Comparison of ENCODE assay signal across 26 mouse cellular contexts in genomic region chr7:26832668-26833067, GRCm38 (mm10). TPM values are rescaled to one million over a fixed set of nuclear protein-coding genes. Genes with fewer than 3 reads are reported as not detected.
DNase-seq lines count a peak whose midpoint lies in the region; ATAC-seq and TF ChIP-seq lines count a peak whose summit lies in the region.
"Not testable (repeated sequence)": the region's sequence is repeated elsewhere in the genome, so short reads cannot be mapped to it uniquely, and the experiment has no call there.
"Had no signal": no experiment of that assay in that cellular context is flagged by ENCODE, and none has a peak within 500 bp of the region (broad histone marks: within the 10 kb centered on the region; RNA-seq: fewer than 3 reads in every experiment).

No protein-coding gene starts in this region.

- H3K4me1 ChIP-seq in kidney, adult 2 months (ENCODE audit: control insufficient read depth, insufficient read depth, low read length); kidney, embryonic 14.5 days (ENCODE audit: control insufficient read depth, insufficient read depth, low read length); kidney, postnatal 0 days (replicated peaks; ENCODE audit: insufficient read depth, low read length); liver, adult 2 months (ENCODE audit: control insufficient read depth, insufficient read depth, low read length); stomach, embryonic 16.5 days (ENCODE audit: control insufficient read depth, insufficient read depth, low read length): not testable (repeated sequence)

- peak; percentile 28 for ATAC-seq in kidney, embryonic 14.5 days (ENCODE audit: low FRiP score, low TSS enrichment)
- peak; percentile 25; the same call in 1 of the 2 replicates for ATAC-seq in kidney, postnatal 0 days (replicated peaks; ENCODE audit: low FRiP score, low read depth)
- 0 out of 2 replicates have a peak, but pooled peaks have one; percentile 13 for ATAC-seq in stomach, embryonic 16.5 days (ENCODE audit: insufficient read depth, low FRiP score)

- not testable (repeated sequence) for H3K9ac ChIP-seq in kidney, embryonic 14.5 days (ENCODE audit: low read depth, low read length); kidney, postnatal 0 days (ENCODE audit: low read depth, low read length); liver, adult 2 months (ENCODE audit: low read depth, low read length); stomach, embryonic 16.5 days (ENCODE audit: low read length)

- 40% methylated on average over 7 of the region's 7 CpGs for WGBS in kidney, adult 2 months
- WGBS in kidney, embryonic 14.5 days = 39% methylated on average over 7 of the region's 7 CpGs
- WGBS in kidney, postnatal 0 days = 39% methylated on average over 7 of the region's 7 CpGs
- WGBS in liver, adult 2 months = 50% methylated on average over 7 of the region's 7 CpGs
- WGBS in stomach, embryonic 16.5 days = 52% methylated on average over 7 of the region's 7 CpGs

- DNase-seq in heart, adult 11 months = peak; percentile 82
- DNase-seq in kidney, adult 2 months = peak; percentile 85
- not testable (repeated sequence) for DNase-seq in kidney, postnatal 0 days (ENCODE audit: low spot score)
- DNase-seq in liver, adult 2 months (ENCODE audit: extremely low read depth, low read depth, low spot score) = peak; percentile 82

- H3K9me3 ChIP-seq in kidney, embryonic 14.5 days (ENCODE audit: control insufficient read depth, low read length); kidney, postnatal 0 days (replicated peaks; ENCODE audit: low read length); stomach, embryonic 16.5 days (replicated peaks; ENCODE audit: control insufficient read depth, low read length): not testable (repeated sequence)

- TF ChIP-seq CTCF in kidney, adult 2 months (conservative IDR thresholded peaks at IDR 0.05; ENCODE audit: insufficient read depth, insufficient read length, low read depth, low read length); kidney, postnatal 0 days (IDR thresholded peaks at IDR 0.05; ENCODE audit: low read depth); liver, adult 2 months (IDR thresholded peaks at IDR 0.05; ENCODE audit: low read depth, low read length): not testable (repeated sequence)

- not testable (repeated sequence) for H3K4me3 ChIP-seq in kidney, adult 2 months (ENCODE audit: insufficient read depth, low read depth, low read length); kidney, embryonic 14.5 days (ENCODE audit: low read length); kidney, postnatal 0 days (replicated peaks; ENCODE audit: low read depth, low read length); liver, adult 2 months (ENCODE audit: insufficient read depth, low read depth, low read length); stomach, embryonic 16.5 days (replicated peaks; ENCODE audit: low read length)

- H3K36me3 ChIP-seq in kidney, adult 2 months (ENCODE audit: control insufficient read depth, insufficient read depth, low read length); kidney, embryonic 14.5 days (ENCODE audit: control insufficient read depth, insufficient read depth, low read length); kidney, postnatal 0 days (ENCODE audit: insufficient read depth, low read length); liver, adult 2 months (ENCODE audit: control insufficient read depth, insufficient read depth, low read length); stomach, embryonic 16.5 days (ENCODE audit: control insufficient read depth, insufficient read depth, low read length): not testable (repeated sequence)

- H3K4me2 ChIP-seq in kidney, embryonic 14.5 days (replicated peaks; ENCODE audit: low read depth, low read length); kidney, postnatal 0 days (ENCODE audit: low read length); stomach, embryonic 16.5 days (ENCODE audit: low read depth, low read length): not testable (repeated sequence)

- not testable (repeated sequence) for TF ChIP-seq POLR2A in kidney, adult 2 months (IDR thresholded peaks at IDR 0.05; ENCODE audit: low read depth, low read length); liver, adult 2 months (IDR thresholded peaks at IDR 0.05; ENCODE audit: extremely low read depth, insufficient read depth, low read length)

- not testable (repeated sequence) for H3K79me2 ChIP-seq in liver, adult 2 months (ENCODE audit: control insufficient read depth, insufficient read depth, low read length)

- H3K27me3 ChIP-seq in kidney, adult 2 months (replicated peaks; ENCODE audit: control insufficient read depth, insufficient read depth, low read length); kidney, embryonic 14.5 days (ENCODE audit: control insufficient read depth, insufficient read depth, low read length); kidney, postnatal 0 days (ENCODE audit: insufficient read depth, low read length); liver, adult 2 months (ENCODE audit: control insufficient read depth, insufficient read depth, low read length); stomach, embryonic 16.5 days (ENCODE audit: control insufficient read depth, insufficient read depth, low read length): not testable (repeated sequence)

- H3K27ac ChIP-seq in kidney, adult 2 months (ENCODE audit: insufficient read depth, low read depth, low read length) = peak overlapping the region; percentile 55; the same call in 1 of the 2 replicates
- not testable (repeated sequence) for H3K27ac ChIP-seq in kidney, embryonic 14.5 days (ENCODE audit: low read depth, low read length); kidney, postnatal 0 days; stomach, embryonic 16.5 days (ENCODE audit: low read length)
- H3K27ac ChIP-seq in liver, adult 2 months (replicated peaks; ENCODE audit: insufficient read depth, low read depth, low read length) = peak overlapping the region; percentile 44; the same call in 1 of the 2 replicates

RNA-seq across cellular contexts. Expression of gene Cyp2a5, which starts 2.4 kb away (rescaled TPM):
- 67.1 and 70.8 TPM in 2 replicates for polyA plus RNA-seq in kidney, adult 2 months (2012; rRNA removed)
- not detected in 2 replicates for polyA plus RNA-seq in kidney, embryonic 14.5 days (2014; fragmentation: Nextera tagmentation; extraction: Ambion mirVana)
- not detected in 2 replicates for polyA plus RNA-seq in kidney, postnatal 0 days (2015; fragmentation: Nextera tagmentation; extraction: Ambion mirVana)
- 1,078 and 1,690 TPM in 2 replicates for total RNA-seq in liver, adult 2 months (2014; rRNA removed)
- polyA plus RNA-seq in liver, adult 2 months (2012; rRNA removed) = 424 and 429 TPM in 2 replicates
- 1.3 and 2.0 TPM in 2 replicates for polyA plus RNA-seq in stomach, embryonic 16.5 days (2015; fragmentation: Nextera tagmentation; extraction: Ambion mirVana)
- total RNA-seq: CH12.LX; G1E; gastrocnemius, adult 2 months; gastrocnemius, postnatal 14 days; gastrocnemius, postnatal 4 days; heart, postnatal 36 days had no signal
- polyA plus RNA-seq: embryonic facial prominence, embryonic 11.5 days; forebrain, embryonic 11.5 days; G1E; heart, embryonic 12.5 days; heart, embryonic 15.5 days; hindbrain, embryonic 10.5 days; Patski had no signal

RNA-seq across cellular contexts. Expression of gene Cyp2g1, which starts 24.0 kb away (rescaled TPM):
- not detected in 2 replicates for polyA plus RNA-seq in kidney, adult 2 months (2012; rRNA removed)
- polyA plus RNA-seq in kidney, embryonic 14.5 days (2014; fragmentation: Nextera tagmentation; extraction: Ambion mirVana) = not detected in 2 replicates
- polyA plus RNA-seq in kidney, postnatal 0 days (2015; fragmentation: Nextera tagmentation; extraction: Ambion mirVana) = not detected in 2 replicates
- total RNA-seq in liver, adult 2 months (2014; rRNA removed) = 10.7 and 14.6 TPM in 2 replicates
- polyA plus RNA-seq in liver, adult 2 months (2012; rRNA removed) = 7.6 and 8.5 TPM in 2 replicates
- polyA plus RNA-seq in stomach, embryonic 16.5 days (2015; fragmentation: Nextera tagmentation; extraction: Ambion mirVana) = not detected in 2 replicates
- total RNA-seq: adrenal gland, adult 18-20 months; adrenal gland, postnatal 36 days; forebrain, postnatal 0 days; G1E; gastrocnemius, adult 2 months; gastrocnemius, postnatal 14 days; gastrocnemius, postnatal 4 days; heart, adult 18-20 months; heart, postnatal 10 days; heart, postnatal 36 days had no signal
- polyA plus RNA-seq: embryonic facial prominence, embryonic 11.5 days; forebrain, embryonic 11.5 days; forebrain, embryonic 14.5 days; forebrain, postnatal 0 days; G1E; heart, embryonic 12.5 days; heart, embryonic 15.5 days; hindbrain, embryonic 10.5 days; hindbrain, embryonic 13.5 days; hindbrain, embryonic 16.5 days; Patski had no signal

Comparison
In these comparisons a context has a peak if more than half of its experiments do, and no peak if none do; other contexts are left out.
1. RNA of gene Cyp2a5, which starts 2.4 kb away (polyA plus RNA-seq): 424 to 429 TPM in liver, adult 2 months and 67.1 to 70.8 TPM in kidney, adult 2 months; 1.3 to 2.0 TPM in stomach, embryonic 16.5 days, not detected in kidney, postnatal 0 days and not detected in kidney, embryonic 14.5 days; every median in the first group is over 10 times any median in the second.
2. Peak in every context shown above with its lines, with median percentiles within 50 percentile points of each other: ATAC-seq.